Mouse (Mus musculus): ENCODE data around the gene Abhd2. TPM values are rescaled to one million over a fixed set of nuclear protein-coding genes. Genes with fewer than 3 reads are reported as not detected.
"Not testable (repeated sequence)": the region's sequence is repeated elsewhere in the genome, so short reads cannot be mapped to it uniquely, and the experiment has no call there.

Abhd2 gene
- total RNA-seq, 2 experiments from 2014 or later, result 112 to 114 TPM

DNA sequence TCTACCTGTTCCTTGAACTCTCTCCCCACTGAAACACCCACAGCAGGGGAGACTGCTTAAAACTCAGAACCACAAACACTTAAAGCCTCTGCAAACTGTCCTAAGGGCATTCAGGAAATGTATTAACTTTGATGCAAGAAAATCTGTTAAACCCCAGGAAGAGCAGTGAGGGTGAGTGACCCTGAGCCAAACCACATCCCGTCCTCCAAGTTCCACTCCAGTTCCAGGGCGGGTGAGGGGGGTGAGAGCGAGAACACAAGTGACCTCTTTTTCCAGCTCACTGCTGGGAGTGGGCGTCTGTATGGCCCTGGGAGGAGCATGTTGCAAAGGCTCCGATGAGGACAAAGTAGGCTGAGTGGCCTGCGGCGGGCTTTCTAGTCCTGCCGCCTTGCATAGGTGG, 10.5 kb upstream of the Abhd2 start:
- DNase-seq, result no peak
- intact Hi-C loops (cut with DNase I), result no loop called here

GRCm38 (mm10) chr7:79263776-79264175, 9.2 kb upstream of the Abhd2 start:
- intact Hi-C loops (cut with DNase I), result no loop called here

GRCm38 (mm10) chr7:79266228-79266627, 6.8 kb upstream of the Abhd2 start:
- intact Hi-C loops (cut with DNase I), result no loop called here
- no peak for DNase-seq

More at GRCm38 (mm10) chr7:79263776-79264175, 9.2 kb upstream of the Abhd2 start:
- DNase-seq, result no peak

GRCm38 (mm10) chr7:79267690-79268388, 5.2 kb upstream of the Abhd2 start:
- intact Hi-C loops (cut with DNase I), result no loop called here
- no peak for DNase-seq

- intact Hi-C loops (cut with DNase I), result no loop called here
Measured at GRCm38 (mm10) chr7:79268897-79269296, 4.1 kb upstream of the Abhd2 start.

GRCm38 (mm10) chr7:79269411-79269810, 3.6 kb upstream of the Abhd2 start:
- intact Hi-C loops (cut with DNase I), result no loop called here
- DNase-seq, result no peak

More at GRCm38 (mm10) chr7:79268897-79269296, 4.1 kb upstream of the Abhd2 start:
- no peak for DNase-seq

DNA sequence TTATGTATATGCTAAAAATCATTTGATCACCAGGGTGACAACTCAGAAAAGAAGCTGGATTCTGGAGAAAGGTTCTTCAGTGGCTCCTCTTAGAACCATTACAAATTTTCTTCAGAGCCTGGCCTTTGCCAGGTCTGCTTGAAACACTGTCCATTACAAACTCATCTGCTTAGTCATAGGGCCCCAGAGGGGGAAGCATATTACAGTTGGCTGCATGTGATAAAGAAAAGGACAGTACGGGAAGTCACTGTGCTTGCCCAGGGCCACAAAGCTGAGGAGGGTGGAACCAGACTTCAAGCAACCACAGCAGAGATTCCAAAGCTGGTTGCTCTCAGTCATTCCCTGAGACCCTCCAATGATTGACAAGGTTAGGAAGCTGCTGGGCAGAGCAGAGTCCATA, 3.1 kb upstream of the Abhd2 start:
- intact Hi-C loops (cut with DNase I), result no loop called here
- no peak for DNase-seq

GRCm38 (mm10) chr7:79270961-79271387, 2.0 kb upstream of the Abhd2 start:
- intact Hi-C loops (cut with DNase I), result no loop called here
- no peak for DNase-seq

DNA sequence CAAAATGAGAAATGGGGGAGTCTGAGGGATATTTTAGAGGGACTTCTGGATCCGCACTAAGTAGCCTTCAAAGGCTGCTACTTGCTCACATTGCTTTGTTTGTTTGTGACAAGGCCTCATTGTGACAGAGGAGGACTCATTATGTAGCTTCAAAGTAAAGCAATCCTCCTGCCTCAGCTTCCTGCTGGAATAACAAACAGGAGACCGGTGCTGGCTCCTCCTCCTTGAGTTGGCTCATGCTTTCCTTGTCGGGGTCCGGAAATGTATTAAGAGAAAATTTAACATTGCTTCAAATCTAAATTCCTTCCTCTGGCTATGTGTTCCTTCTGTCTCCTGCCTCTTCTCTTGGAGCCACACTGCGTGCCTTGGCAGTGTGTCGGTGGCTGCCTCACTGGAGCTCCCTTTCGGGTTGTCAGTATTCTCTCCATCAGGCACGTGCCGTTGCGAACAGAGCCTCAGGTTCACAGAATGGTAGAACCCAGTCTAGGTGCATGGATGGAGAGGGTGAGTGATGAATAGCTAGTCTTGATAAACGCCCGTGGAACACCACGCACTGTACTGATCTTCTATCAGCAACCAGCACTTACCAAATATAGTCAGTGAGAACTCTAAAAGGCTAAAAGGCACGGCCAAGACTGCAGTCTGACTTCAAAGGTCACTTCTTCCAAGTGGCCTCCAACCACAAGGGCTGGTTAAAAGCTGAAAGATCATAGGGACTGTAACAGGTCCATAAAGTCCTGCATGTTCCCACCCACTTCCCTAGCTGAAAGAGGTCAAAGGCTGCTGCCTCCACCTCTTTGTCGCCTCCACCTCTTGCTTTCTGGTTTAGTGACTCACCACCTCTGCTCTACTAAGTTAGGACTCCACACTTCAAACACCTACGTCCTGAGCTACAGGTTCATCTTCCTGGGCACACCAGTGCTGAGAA, 874 bp upstream of the Abhd2 start:
- DNase-seq, result no peak
- intact Hi-C loops (cut with DNase I), result no loop called here

GRCm38 (mm10) chr7:79273738-79274472, 906 bp downstream of the Abhd2 start:
- peak; percentile 75 for DNase-seq
- intact Hi-C loops (cut with DNase I), result no loop called here

DNA sequence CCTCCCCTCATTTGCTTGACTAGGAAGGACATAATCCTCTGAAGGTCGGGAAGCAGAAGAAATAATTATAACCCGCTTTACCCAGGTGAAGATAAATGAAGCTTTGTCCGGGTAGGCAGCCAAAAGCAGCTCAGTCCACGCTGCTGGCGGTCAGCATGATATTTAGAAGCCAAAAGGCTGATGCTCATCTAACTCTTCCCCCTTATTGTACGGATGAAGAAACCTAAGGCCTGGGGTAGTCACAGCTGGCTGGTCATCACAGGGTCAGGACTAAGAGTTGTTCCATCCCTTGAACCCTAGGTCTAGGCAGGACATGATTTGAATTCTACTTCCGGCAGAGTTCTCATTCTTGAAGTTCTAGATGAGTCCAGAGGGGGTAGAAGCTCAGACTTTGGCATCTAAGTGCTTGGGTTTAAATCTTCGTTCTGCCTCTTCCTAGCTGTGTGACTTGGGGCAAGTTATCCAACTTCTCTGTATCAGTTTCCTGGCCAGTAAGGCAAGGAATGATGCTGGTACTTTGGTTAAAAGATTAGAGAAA, 1.5 kb downstream of the Abhd2 start:
- no peak for DNase-seq
- intact Hi-C loops (cut with DNase I), result no loop called here

GRCm38 (mm10) chr7:79275345-79275744, 2.3 kb downstream of the Abhd2 start:
- intact Hi-C loops (cut with DNase I), result no loop called here

GRCm38 (mm10) chr7:79278432-79278831, 5.4 kb downstream of the Abhd2 start:
- no peak for DNase-seq
- intact Hi-C loops (cut with DNase I), result no loop called here

More at GRCm38 (mm10) chr7:79275345-79275744, 2.3 kb downstream of the Abhd2 start:
- no peak for DNase-seq

DNA sequence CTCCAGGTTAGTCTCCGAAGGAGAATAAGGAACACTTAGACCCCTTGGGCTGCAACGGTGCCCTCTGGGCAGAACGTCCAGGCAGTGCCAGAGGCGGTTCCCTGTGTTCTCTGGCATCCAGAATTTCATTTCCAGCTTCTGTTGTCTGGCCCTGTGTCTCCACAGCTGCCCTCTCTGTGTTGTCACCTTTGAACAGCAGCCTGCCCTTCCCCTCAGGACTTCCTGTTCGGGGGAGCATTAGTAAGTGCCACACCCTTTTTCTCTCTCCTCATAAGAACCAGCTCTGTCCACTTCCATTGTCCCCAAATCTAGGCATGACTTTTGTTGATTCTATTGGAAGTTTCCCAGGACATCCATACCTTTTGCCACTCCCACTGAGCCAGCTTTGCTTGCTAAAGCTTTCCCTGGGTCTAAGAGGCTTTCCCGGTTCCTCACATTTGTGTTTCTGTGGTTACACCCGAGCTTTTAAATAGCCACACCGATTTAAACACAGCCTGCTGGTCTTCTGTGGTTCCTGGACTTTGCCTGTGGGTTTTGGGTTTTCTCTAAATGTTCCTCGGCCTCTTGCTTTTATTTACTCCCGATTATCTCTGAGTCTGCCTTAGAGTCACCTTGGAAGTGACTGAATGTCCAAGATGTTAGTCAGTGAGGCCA, 6.5 kb downstream of the Abhd2 start:
- intact Hi-C loops (cut with DNase I), result no loop called here
- no peak for DNase-seq

DNA sequence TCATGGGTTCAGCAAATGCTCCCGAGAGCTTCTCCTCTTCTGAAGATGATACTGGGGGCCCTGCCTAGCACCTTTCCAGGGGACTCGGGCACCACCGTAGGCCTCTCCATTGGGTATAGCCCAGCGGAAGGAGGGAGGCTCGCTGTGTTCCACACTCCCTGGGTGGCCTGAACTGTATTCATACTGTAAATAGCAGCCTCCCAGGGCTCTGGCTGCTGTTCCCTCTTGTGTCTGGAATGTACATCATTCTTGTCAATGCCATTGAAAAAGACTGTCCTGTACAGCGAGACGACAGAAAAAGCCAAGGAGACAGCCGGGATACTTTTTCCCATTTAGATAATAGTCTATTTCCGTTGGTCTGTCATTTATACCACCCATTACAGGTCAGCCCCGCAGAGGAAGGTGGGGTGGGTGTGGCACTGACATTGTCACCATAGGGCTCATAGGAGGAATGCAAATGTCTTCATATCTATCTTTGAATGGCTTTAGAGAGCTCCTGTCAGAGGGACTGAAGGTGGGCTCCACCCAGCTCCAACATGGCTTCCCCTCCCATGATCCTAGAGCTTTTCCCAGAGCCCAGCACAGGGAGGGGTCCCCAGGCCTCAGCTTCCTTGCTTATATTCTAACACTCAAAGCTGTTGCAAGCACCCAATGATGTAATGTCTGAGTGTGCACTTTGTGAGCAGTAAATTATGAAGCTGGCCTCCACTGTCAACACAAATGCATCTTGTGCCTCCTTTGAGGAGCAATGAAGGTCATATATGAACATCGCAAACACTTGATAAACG, 10.1 kb downstream of the Abhd2 start:
- no peak for DNase-seq
- intact Hi-C loops (cut with DNase I), result no loop called here

DNA sequence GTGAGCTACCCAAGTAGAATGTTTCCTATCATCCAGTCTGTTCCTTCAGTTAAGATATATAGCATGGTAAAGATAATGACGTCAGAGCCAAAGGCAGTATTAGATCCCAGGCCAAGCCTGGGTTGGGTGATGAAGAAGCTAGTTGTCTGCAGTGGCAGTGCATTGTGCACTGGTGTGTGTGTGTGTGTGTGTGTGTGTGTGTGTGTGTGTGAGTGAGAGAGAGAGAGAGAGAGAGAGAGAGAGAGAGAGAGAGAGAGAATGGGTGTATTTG, 10.6 kb downstream of the Abhd2 start:
- DNase-seq; intact Hi-C loops (cut with DNase I): not testable (repeated sequence)

DNA sequence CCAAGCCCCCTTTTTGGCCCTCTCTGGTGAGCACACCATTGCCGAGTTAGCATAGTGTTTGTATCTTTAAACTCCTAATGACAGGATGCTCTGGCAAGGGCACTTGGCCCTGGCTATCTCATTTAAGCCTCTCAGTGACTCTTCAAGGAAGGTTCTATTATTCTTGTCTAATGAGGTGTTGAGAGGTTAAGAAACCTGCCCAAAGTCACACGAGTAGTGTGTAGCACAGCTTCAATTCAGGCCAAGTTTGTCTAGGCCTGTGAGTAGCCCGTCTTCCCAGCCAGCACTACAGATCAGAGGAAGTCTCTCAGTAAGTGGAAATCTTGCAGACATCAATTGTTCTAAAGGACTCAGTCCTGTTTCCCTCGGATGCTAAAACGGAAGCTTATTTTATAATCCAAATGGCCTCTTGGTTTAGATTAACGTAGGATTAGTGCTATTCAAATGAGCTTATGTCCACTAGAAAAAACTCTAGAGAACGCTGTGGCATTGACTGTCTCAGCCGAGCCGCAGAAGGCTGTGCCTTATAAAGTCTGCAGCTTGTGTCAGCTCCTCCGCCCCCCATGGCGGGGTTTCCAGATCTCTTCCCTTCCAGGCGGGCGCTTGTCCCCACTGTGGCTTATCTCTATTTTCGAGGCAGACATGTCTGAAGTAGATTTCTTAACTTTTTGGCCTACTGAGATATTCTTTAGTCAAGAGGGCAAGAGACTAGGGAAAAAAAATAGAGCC, 11.3 kb downstream of the Abhd2 start:
- intact Hi-C loops (cut with DNase I), result no loop called here
- DNase-seq, result peak; percentile 29

DNA sequence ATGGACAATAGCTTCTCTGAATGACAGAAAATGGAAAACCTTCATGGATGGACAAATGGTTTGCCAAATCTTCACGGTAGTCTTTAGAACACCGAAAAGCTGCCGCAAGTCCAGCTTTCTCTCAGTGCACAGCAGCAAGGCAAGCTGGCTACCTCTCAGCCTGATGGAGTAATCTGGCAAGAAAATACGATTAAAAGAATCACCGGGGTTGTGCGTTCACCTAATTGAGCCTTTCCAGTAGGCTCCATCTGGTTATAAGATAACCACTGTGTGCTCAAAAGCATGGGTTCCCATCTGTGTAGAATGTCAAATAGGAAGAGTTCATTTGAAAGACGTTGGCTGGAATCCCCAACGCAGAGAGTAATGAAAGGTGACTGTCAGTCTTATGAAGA, 11.9 kb downstream of the Abhd2 start:
- intact Hi-C loops (cut with DNase I), result no loop called here
- no peak for DNase-seq

DNA sequence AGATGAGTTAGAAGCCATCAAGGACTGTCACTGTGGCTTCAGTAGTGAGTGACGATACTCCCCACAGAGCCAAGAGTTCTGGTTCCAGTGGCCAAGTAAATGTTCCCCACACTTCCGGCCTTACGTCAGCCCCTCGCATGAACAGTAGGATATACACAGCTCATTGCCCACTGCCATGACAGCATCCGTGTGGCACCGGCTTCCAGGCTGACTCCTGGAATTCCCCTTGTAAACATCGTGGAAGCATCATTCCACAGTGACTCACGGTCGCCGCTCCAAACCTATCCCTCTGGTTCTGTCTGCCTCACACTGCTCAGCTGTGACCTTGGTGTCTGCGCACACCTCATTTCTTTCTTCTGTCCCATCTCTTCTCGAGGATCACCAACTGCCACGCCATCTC, 12.4 kb downstream of the Abhd2 start:
- no peak for DNase-seq
- intact Hi-C loops (cut with DNase I), result no loop called here

All from left cerebral cortex, postnatal 4 days (tissue).